Mouse (Mus musculus) cerebellum, adult 2 months (tissue): Measurements from ENCODE around the gene Ccnk.

ENCODE experiments used
- CTCF ChIP-seq: fragments of 200-500 bp; IDR thresholded peaks from 2 replicates; pipeline ENCODE4 v1.5.1; 2011; ENCODE audit warnings: low read depth, mild to moderate bottlenecking, control low read depth, low read length, moderate library complexity, borderline replicate concordance; ENCODE audit not compliant: insufficient read depth
- POLR2A ChIP-seq: fragments of 200-500 bp; IDR thresholded peaks from 2 replicates; pipeline ENCODE4 v1.6.1; 2011; ENCODE audit warnings: low read length, control low read depth, borderline replicate concordance; ENCODE audit not compliant: insufficient read depth

DNA sequence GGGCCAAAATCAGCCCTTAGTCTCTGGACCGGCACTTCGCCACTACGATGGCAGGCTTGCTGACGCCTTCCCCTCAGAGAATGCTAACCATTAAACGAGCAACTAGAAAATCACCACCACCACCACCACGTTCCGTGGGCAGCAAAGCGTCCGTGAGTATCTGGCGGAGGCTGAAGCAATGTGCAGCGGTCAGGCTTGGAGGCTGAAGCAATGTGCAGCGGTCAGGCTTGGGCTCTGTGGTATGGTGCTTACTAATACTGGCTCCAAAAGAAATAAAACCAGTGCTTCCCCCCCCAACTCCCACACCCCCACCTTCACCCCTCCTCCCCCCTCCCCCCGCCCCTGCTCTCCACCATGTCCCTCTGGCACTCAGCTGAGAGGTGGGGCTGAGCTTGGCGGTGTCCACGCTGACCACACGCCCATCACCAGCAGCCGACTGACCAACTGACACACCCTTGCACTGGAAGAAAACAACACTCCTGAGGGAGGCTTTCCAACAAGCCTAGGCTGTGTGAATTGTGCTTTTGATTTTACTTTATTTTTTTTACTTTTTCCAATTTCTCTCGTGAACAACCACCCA lies 56.7 kb downstream of the Ccnk start:
- TF ChIP-seq CTCF (no peak), POLR2A (no peak)
